Mouse (Mus musculus): Measurements from ENCODE around the gene Spata13. TPM values are rescaled to one million over a fixed set of nuclear protein-coding genes. Genes with fewer than 3 reads are reported as not detected.
A peak's percentile ranks its signal among the peaks of the same experiment; 100 is the strongest.

Spata13 gene
- polyA plus RNA-seq, 1 experiment = 21.6 TPM

DNA sequence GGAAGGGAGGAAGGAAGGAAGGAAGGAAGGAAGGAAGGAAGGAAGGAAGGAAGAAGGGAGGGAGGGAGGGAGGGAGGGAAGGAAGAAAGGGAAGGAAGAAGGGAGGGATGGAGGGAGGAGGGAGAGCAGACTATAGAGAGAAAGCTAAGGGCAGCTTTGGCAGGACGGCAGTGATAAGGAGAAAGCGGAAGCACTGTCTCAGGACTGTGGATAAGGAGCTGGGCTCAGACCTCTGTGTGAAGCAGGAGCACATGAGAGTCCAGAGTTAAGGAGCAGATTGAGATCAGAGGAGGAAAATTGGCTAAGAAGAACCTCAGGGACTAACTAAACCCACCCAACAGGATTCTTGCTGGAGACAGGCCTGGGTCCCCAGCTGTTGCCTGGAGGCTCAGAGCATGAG lies 28.2 kb upstream of the Spata13 start:
- Histone ChIP-seq H3K27me3 (ENCODE audit: control insufficient read depth, insufficient read depth, low read length) (no peaks in the 10 kb centered on the region), H3K27ac (ENCODE audit: insufficient read depth, low read depth, low read length) (no peak overlapping the region), H3K4me3 (ENCODE audit: low read depth, low read length) (no peak overlapping the region), H3K36me3 (ENCODE audit: control insufficient read depth, insufficient read depth, low read length) (no peaks in the 10 kb centered on the region), H3K4me1 (ENCODE audit: control insufficient read depth, insufficient read depth, insufficient read length, low read length) (peaks cover 15% of the 10 kb centered on the region; the same call in 1 of the 2 replicates)
- 32% methylated on average over 2 of the region's 2 CpGs for WGBS
- TF ChIP-seq POLR2A (IDR thresholded peaks at IDR 0.05; ENCODE audit: low read depth, low read length) (no peak), CTCF (IDR thresholded peaks at IDR 0.05; ENCODE audit: extremely low read depth, insufficient read length, insufficient replicate concordance, low read depth, low read length) (no peak)

DNA sequence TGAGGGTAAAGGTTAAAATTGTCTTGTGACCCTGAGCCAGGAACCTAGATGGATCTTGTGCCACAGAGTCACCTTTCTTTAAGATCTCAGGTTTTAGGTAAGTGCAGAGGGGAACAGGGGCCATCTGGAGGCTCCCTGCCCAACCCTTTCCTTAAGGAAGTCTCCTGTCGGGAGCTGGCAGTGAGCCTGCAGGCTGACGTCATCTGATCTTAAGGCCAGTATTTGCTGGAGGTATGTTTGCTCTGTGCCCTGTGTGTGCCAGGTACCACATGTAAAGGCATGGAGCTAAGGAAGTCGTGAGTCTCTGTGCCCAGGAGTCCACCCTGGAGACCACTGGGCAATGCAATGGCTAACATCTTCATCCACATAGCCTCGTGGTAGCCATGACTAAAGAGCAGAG lies 27.6 kb upstream of the Spata13 start:
- no peaks in the 10 kb centered on the region for H3K27me3 ChIP-seq (ENCODE audit: control insufficient read depth, insufficient read depth, low read length)
- 26% methylated on average over 4 of the region's 4 CpGs for WGBS

DNA sequence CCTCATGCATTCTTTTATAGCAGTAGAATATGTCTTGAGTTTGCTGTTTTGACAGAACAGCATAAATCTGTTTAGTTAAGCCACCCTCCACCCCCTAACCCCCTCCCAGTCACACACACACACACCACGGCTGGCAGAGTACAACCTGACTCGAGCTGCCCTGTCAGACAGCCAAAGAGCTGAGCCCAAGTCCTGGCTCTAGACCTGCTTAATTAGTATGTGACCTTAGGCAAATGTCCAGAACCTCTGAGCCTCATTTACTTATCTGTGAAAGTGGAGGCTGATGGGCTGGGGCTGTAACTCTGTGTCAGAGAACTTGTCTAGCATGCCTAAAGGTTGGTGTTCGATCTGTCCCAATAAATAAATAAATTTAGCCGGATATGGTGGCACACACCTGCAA lies 26.1 kb upstream of the Spata13 start:
- no peak overlapping the region for H3K4me3 ChIP-seq (ENCODE audit: low read depth, low read length)
- no peak overlapping the region for H3K27ac ChIP-seq (ENCODE audit: insufficient read depth, low read depth, low read length)
- peaks cover 15% of the 10 kb centered on the region; the same call in 1 of the 2 replicates for H3K4me1 ChIP-seq (ENCODE audit: control insufficient read depth, insufficient read depth, insufficient read length, low read length)
- H3K27me3 ChIP-seq (ENCODE audit: control insufficient read depth, insufficient read depth, low read length) = no peaks in the 10 kb centered on the region
- WGBS = 27% methylated on average over 4 of the region's 4 CpGs
- H3K36me3 ChIP-seq (ENCODE audit: control insufficient read depth, insufficient read depth, low read length) = no peaks in the 10 kb centered on the region
- TF ChIP-seq POLR2A (IDR thresholded peaks at IDR 0.05; ENCODE audit: low read depth, low read length) (no peak), CTCF (IDR thresholded peaks at IDR 0.05; ENCODE audit: extremely low read depth, insufficient read length, insufficient replicate concordance, low read depth, low read length) (no peak)

More for the DNA sequence above, 27.6 kb upstream of the Spata13 start:
- Histone ChIP-seq H3K27ac (ENCODE audit: insufficient read depth, low read depth, low read length) (no peak overlapping the region), H3K4me3 (ENCODE audit: low read depth, low read length) (no peak overlapping the region), H3K36me3 (ENCODE audit: control insufficient read depth, insufficient read depth, low read length) (no peaks in the 10 kb centered on the region), H3K4me1 (ENCODE audit: control insufficient read depth, insufficient read depth, insufficient read length, low read length) (peaks cover 15% of the 10 kb centered on the region; the same call in 1 of the 2 replicates)
- TF ChIP-seq CTCF (IDR thresholded peaks at IDR 0.05; ENCODE audit: extremely low read depth, insufficient read length, insufficient replicate concordance, low read depth, low read length) (no peak), POLR2A (IDR thresholded peaks at IDR 0.05; ENCODE audit: low read depth, low read length) (no peak)

DNA sequence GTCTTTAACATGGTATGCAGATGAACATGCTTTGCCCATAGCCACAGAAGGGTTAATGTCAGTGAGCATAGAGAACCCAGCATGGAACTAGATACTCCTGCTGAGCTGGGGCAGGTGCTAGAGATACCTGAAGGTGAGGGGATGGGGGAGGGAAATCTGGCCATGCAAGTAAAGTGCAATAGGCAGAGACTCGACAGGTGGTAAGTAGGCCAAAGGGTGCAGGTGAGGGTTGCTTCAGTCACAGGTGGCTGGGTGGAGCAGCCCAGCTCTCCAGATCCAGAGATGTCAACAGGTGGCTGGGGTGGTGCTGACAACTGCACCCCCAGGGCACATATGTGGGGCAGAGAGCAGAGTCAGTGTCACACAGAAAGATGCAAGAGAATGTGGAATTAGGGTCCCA lies 24.6 kb upstream of the Spata13 start:
- H3K4me3 ChIP-seq (ENCODE audit: low read depth, low read length) = no peak overlapping the region
- H3K4me1 ChIP-seq (ENCODE audit: control insufficient read depth, insufficient read depth, insufficient read length, low read length) = peaks cover 15% of the 10 kb centered on the region; the same call in 1 of the 2 replicates
- no peaks in the 10 kb centered on the region for H3K36me3 ChIP-seq (ENCODE audit: control insufficient read depth, insufficient read depth, low read length)
- TF ChIP-seq POLR2A (IDR thresholded peaks at IDR 0.05; ENCODE audit: low read depth, low read length) = no peak
- TF ChIP-seq CTCF (IDR thresholded peaks at IDR 0.05; ENCODE audit: extremely low read depth, insufficient read length, insufficient replicate concordance, low read depth, low read length) = no peak
- WGBS = 36% methylated on average over 1 of the region's 1 CpGs
- no peak overlapping the region for H3K27ac ChIP-seq (ENCODE audit: insufficient read depth, low read depth, low read length)
- no peaks in the 10 kb centered on the region for H3K27me3 ChIP-seq (ENCODE audit: control insufficient read depth, insufficient read depth, low read length)

DNA sequence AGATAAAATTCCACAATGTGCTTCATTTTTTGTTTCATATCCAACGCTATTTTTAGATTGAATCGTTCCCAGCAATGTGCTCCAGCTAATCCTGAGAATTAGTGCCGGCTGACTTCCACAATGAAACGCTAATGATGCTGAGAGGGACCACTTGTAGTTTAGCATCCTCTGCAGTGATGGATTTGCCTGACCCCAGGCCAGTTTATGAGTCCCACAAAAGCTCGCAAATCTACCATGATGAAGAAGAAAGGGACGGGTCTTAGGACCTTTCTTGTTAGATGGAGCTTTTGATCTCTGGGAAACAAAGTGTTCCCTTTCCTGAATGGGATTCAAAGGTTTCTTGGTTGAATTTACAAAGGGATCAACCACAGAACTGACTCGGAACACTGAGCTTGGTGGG lies 21.1 kb upstream of the Spata13 start:
- WGBS = 76% methylated on average over 7 of the region's 7 CpGs
- Histone ChIP-seq H3K4me3 (ENCODE audit: low read depth, low read length) (no peak overlapping the region), H3K36me3 (ENCODE audit: control insufficient read depth, insufficient read depth, low read length) (no peaks in the 10 kb centered on the region), H3K27me3 (ENCODE audit: control insufficient read depth, insufficient read depth, low read length) (no peaks in the 10 kb centered on the region), H3K4me1 (ENCODE audit: control insufficient read depth, insufficient read depth, insufficient read length, low read length) (peaks cover 6% of the 10 kb centered on the region; the same call in 1 of the 2 replicates), H3K27ac (ENCODE audit: insufficient read depth, low read depth, low read length) (no peak overlapping the region)
- TF ChIP-seq POLR2A (IDR thresholded peaks at IDR 0.05; ENCODE audit: low read depth, low read length) (no peak), CTCF (IDR thresholded peaks at IDR 0.05; ENCODE audit: extremely low read depth, insufficient read length, insufficient replicate concordance, low read depth, low read length) (no peak)

DNA sequence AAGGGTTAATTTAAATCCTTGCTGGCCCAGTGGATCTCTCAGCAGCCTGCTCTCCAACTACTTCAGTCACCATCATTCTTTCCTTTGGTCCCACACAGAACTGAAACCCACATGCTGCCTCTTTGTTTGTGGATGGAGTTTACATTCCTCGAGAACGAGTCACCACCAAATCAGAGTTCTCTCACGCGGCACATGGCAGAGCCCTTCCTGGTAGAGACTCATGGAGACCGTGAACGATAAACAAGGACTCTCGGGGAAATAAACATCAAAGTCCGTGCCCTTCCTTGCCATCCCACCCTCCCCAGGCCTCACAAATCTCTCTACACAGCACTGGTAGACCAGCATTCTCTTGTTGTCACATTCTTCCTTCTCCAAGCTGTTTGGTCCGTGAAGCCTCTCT lies 12.7 kb upstream of the Spata13 start:
- no peak for TF ChIP-seq CTCF (IDR thresholded peaks at IDR 0.05; ENCODE audit: extremely low read depth, insufficient read length, insufficient replicate concordance, low read depth, low read length)
- no peak for TF ChIP-seq POLR2A (IDR thresholded peaks at IDR 0.05; ENCODE audit: low read depth, low read length)
- no peaks in the 10 kb centered on the region for H3K4me1 ChIP-seq (ENCODE audit: control insufficient read depth, insufficient read depth, insufficient read length, low read length)
- WGBS = 53% methylated on average over 9 of the region's 9 CpGs
- peak overlapping the region; percentile 69 for H3K27ac ChIP-seq (ENCODE audit: insufficient read depth, low read depth, low read length)
- H3K4me3 ChIP-seq (ENCODE audit: low read depth, low read length) = no peak overlapping the region
- no peaks in the 10 kb centered on the region for H3K27me3 ChIP-seq (ENCODE audit: control insufficient read depth, insufficient read depth, low read length)
- H3K36me3 ChIP-seq (ENCODE audit: control insufficient read depth, insufficient read depth, low read length) = no peaks in the 10 kb centered on the region

DNA sequence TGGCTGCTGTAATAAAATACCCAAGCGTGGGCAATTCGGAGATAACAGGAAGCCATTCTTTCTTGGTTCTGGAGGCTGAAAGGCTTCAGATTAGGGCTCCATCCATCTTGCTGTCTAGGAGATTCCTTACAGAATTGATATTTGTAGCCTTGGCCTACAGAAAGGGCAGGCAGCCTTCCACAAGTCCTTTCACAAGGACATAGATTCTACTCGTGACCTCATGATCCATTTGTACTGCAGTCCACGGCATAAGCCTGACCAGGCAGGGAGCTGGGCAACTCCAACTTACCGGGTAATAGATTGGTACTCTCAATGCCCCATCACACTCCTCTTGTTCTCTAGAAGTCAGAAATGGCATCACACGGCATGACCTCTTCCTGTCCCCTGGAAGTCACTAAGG lies 8.3 kb upstream of the Spata13 start:
- Histone ChIP-seq H3K4me3 (ENCODE audit: low read depth, low read length) (no peak overlapping the region), H3K36me3 (ENCODE audit: control insufficient read depth, insufficient read depth, low read length) (no peaks in the 10 kb centered on the region), H3K4me1 (ENCODE audit: control insufficient read depth, insufficient read depth, insufficient read length, low read length) (peaks cover 4% of the 10 kb centered on the region; the same call in 1 of the 2 replicates), H3K27me3 (ENCODE audit: control insufficient read depth, insufficient read depth, low read length) (no peaks in the 10 kb centered on the region; the same call in 1 of the 2 replicates), H3K27ac (ENCODE audit: insufficient read depth, low read depth, low read length) (no peak overlapping the region)
- TF ChIP-seq POLR2A (IDR thresholded peaks at IDR 0.05; ENCODE audit: low read depth, low read length) = no peak
- 86% methylated on average over 6 of the region's 6 CpGs for WGBS
